In the genomic region with DNA sequence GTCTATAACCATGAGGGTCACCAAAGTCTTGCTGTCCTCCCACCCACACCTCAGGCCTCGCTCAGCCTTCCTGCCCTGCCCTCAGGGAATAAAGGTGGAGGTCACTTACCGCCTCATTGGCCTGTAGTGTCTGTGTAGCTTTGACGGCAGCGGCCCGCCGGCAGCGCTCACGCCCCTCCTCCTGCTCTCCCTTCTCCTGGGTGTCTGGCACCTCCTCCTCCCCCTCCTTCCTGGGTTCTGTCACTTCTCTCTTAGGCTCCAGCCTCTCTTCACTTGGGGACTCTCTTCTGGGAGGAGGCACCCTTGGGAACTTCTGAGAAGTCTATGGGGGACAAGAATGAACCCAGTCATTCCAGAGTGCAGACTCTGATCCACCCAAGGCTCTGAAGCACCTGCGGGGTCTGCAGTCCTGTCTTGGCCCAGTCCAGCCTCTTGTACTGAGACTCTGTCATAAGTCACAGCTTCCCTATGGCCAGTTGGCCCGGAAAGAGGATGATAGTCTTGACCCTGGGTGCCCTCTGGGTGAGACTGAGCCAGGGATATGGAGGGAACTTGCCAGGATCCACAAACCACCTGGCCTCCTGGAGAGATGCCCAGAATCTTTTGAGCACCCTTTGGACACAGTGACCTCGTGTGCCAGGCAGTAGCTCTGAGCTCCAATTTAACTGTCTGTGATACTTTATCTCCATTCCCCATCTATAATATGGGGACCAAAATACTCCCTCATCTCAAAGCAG, we compare ENCODE assay signal across 7 mouse cellular contexts. TPM values are rescaled to one million over a fixed set of nuclear protein-coding genes. Genes with fewer than 3 reads are reported as not detected.
A peak's percentile ranks its signal among the peaks of the same experiment; 100 is the strongest.
DNase-seq lines count a peak whose midpoint lies in the region; ATAC-seq lines count a peak whose summit lies in the region.

No protein-coding gene starts in this region.

- H3K4me1 ChIP-seq in hindbrain, embryonic 14.5 days (replicated peaks; ENCODE audit: control insufficient read depth, insufficient read depth, low read length), result 0 out of 2 replicates have a peak, but pooled peaks cover 3% of the 10 kb centered on the region

- ATAC-seq in hindbrain, embryonic 14.5 days (ENCODE audit: low FRiP score), result no peak

- H3K27ac ChIP-seq in hindbrain, embryonic 14.5 days, result no peak overlapping the region

- no peak overlapping the region for H3K9ac ChIP-seq in hindbrain, embryonic 14.5 days

- H3K36me3 ChIP-seq in hindbrain, embryonic 14.5 days (replicated peaks; ENCODE audit: control insufficient read depth, insufficient read depth), result peaks cover 67% of the 10 kb centered on the region

- H3K9me3 ChIP-seq in hindbrain, embryonic 14.5 days (ENCODE audit: control insufficient read depth, low read length), result no peaks in the 10 kb centered on the region

- no peaks in the 10 kb centered on the region for H3K27me3 ChIP-seq in hindbrain, embryonic 14.5 days (ENCODE audit: control insufficient read depth, insufficient read depth, low read length)

- no peak overlapping the region for H3K4me2 ChIP-seq in hindbrain, embryonic 14.5 days (replicated peaks)

- 76% methylated on average over 11 of the region's 11 CpGs for WGBS in hindbrain, embryonic 14.5 days

- H3K4me3 ChIP-seq in hindbrain, embryonic 14.5 days (replicated peaks; ENCODE audit: low read length), result no peak overlapping the region

- DNase-seq in retina, postnatal 7 days (ENCODE audit: low read depth, low spot score), result peak; percentile 20
- DNase-seq in retina, embryonic 14.5 days (ENCODE audit: low spot score), result no peak
- peak; percentile 74 for DNase-seq in fat pad, adult 2 months (ENCODE audit: extremely low read depth, low read depth, low spot score)
- DNase-seq in heart, postnatal 4 days, result peak; percentile 82
- DNase-seq in right cerebral cortex, adult 18-20 months, result no peak
- DNase-seq in c-Kit-positive CD71-positive TER-119-positive erythroid progenitor cells, embryonic 14.5 days (ENCODE audit: low spot score), result no peak
- no peak for DNase-seq in hindbrain, embryonic 14.5 days (ENCODE audit: low spot score)

RNA-seq across cellular contexts. Expression of a gene that starts 6.7 kb away (rescaled TPM):
- under 1 TPM; 0.54 to 0.62 TPM for total RNA-seq in heart, postnatal 4 days (2021)
- polyA plus RNA-seq in hindbrain, embryonic 14.5 days (2014; fragmentation: Nextera tagmentation; extraction: Ambion mirVana), result 3.2 and 4.1 TPM in 2 replicates

RNA-seq across cellular contexts. Expression of a gene that starts 40.8 kb away (rescaled TPM):
- 10 to 100 TPM in 1 of 2 experiments, 1 to 10 TPM in 1; 9.2 to 12.3 TPM for total RNA-seq in heart, postnatal 4 days (2021)
- polyA plus RNA-seq in hindbrain, embryonic 14.5 days (2014; fragmentation: Nextera tagmentation; extraction: Ambion mirVana), result 6.3 and 7.3 TPM in 2 replicates

RNA-seq across cellular contexts. Expression of a gene that starts 54.5 kb away (rescaled TPM):
- total RNA-seq in heart, postnatal 4 days (2021), result 1 to 10 TPM; 2.9 to 3.4 TPM
- polyA plus RNA-seq in hindbrain, embryonic 14.5 days (2014; fragmentation: Nextera tagmentation; extraction: Ambion mirVana), result 1.5 TPM in 2 replicates

Comparison
In these comparisons a context has a peak if more than half of its experiments do, and no peak if none do; other contexts are left out.
1. DNase-seq: peak in retina, postnatal 7 days (single experiment), fat pad, adult 2 months (single experiment) and heart, postnatal 4 days (single experiment); none in retina, embryonic 14.5 days (single experiment), right cerebral cortex, adult 18-20 months (single experiment), c-Kit-positive CD71-positive TER-119-positive erythroid progenitor cells, embryonic 14.5 days (single experiment) and hindbrain, embryonic 14.5 days (single experiment).